Mouse (Mus musculus) MEL (cell line): Measurements from ENCODE around the gene Gsg1l. TPM values are rescaled to one million over a fixed set of nuclear protein-coding genes. Genes with fewer than 3 reads are reported as not detected.

Experiments used
- DNase-seq: peaks from one replicate; pipeline ENCODE4 v3.0.0; 2011; ENCODE audit warnings: low read depth, low spot score
- H3K27ac ChIP-seq: 2 replicates; pipeline ENCODE4 v1.5.1; 2012; ENCODE audit warnings: low read depth, mild to moderate bottlenecking, control low read depth, low read length, moderate library complexity; ENCODE audit not compliant: control insufficient read depth
- H3K27me3 ChIP-seq, 2 experiments: fragments of 150-350 bp in 1 of 2; sonication (generic) in 1 of 2; 2 replicates each; pipeline ENCODE4 v1.6.1; 2012; ENCODE audit warnings: low read length in 2 of 2, mild to moderate bottlenecking in 2 of 2, improper control_type of control experiment in 1 of 2, moderate library complexity in 1 of 2; ENCODE audit not compliant: insufficient read depth in 2 of 2, control insufficient read depth in 1 of 2
- H3K36me3 ChIP-seq, 2 experiments: 2 replicates each; pipeline ENCODE4 v1.6.1; 2012 to 2014; ENCODE audit warnings: low read length in 2 of 2, improper control_type of control experiment in 1 of 2, inconsistent platforms in 1 of 2, mild to moderate bottlenecking in 1 of 2; ENCODE audit not compliant: insufficient read depth in 2 of 2, control insufficient read depth in 1 of 2
- H3K4me1 ChIP-seq, 2 experiments: fragments of 150-350 bp in 1 of 2; sonication (generic) in 1 of 2; 2 replicates each; pipeline ENCODE4 v1.6.1; 2012; ENCODE audit warnings: low read length in 2 of 2, improper control_type of control experiment in 1 of 2, mild to moderate bottlenecking in 1 of 2; ENCODE audit not compliant: insufficient read depth in 2 of 2, control insufficient read depth in 1 of 2
- H3K4me3 ChIP-seq, 2 experiments: fragments of 150-350 bp in 1 of 2; sonication (generic) in 1 of 2; 2 replicates each; pipeline ENCODE4 v1.5.1; 2012; ENCODE audit warnings: low read depth in 2 of 2, low read length in 2 of 2, mild to moderate bottlenecking in 2 of 2, moderate library complexity in 2 of 2, control low read depth in 1 of 2, improper control_type of control experiment in 1 of 2; ENCODE audit not compliant: control insufficient read depth in 1 of 2, insufficient read depth in 1 of 2
- H3K79me2 ChIP-seq: 2 replicates; pipeline ENCODE4 v1.6.1; 2012; ENCODE audit warnings: mild to moderate bottlenecking, low read length, moderate library complexity; ENCODE audit not compliant: control insufficient read depth, poor library complexity, insufficient read depth
- H3K9ac ChIP-seq: 2 replicates; pipeline ENCODE4 v1.6.1; 2012; ENCODE audit warnings: low read depth, mild to moderate bottlenecking, control low read depth, low read length, moderate library complexity; ENCODE audit not compliant: control insufficient read depth, poor library complexity, severe bottlenecking
- H3K9me3 ChIP-seq: fragments of 150-350 bp; sonication (generic); replicated peaks from 2 replicates; pipeline ENCODE4 v1.6.1; 2012; ENCODE audit warnings: mild to moderate bottlenecking, low read length, improper control_type of control experiment, moderate library complexity; ENCODE audit not compliant: insufficient read depth
- CHD1 ChIP-seq: IDR thresholded peaks from 2 replicates; pipeline ENCODE4 v1.6.1; 2012; ENCODE audit warnings: low read depth, mild to moderate bottlenecking, inconsistent platforms, low read length, improper control_type of control experiment
- EP300 ChIP-seq, 2 experiments: IDR thresholded peaks; 2 replicates each; pipeline ENCODE4 v1.6.1; 2011; ENCODE audit warnings: improper control_type of control experiment in 2 of 2, low read length in 2 of 2, low read depth in 1 of 2, mild to moderate bottlenecking in 1 of 2
- HCFC1 ChIP-seq: IDR thresholded peaks from 2 replicates; pipeline ENCODE4 v1.6.1; 2012; ENCODE audit warnings: low read depth, mild to moderate bottlenecking, inconsistent platforms, low read length, improper control_type of control experiment, moderate library complexity
- JUND ChIP-seq: IDR thresholded peaks from 2 replicates; pipeline ENCODE4 v1.6.1; 2011; ENCODE audit warnings: low read depth, mild to moderate bottlenecking, improper control_type of control experiment, low read length
- MAZ ChIP-seq: IDR thresholded peaks from 2 replicates; pipeline ENCODE4 v1.6.1; 2012; ENCODE audit warnings: low read depth, mild to moderate bottlenecking, inconsistent platforms, low read length, improper control_type of control experiment
- MYB ChIP-seq: IDR thresholded peaks from 2 replicates; pipeline ENCODE4 v1.6.1; 2011; ENCODE audit warnings: mild to moderate bottlenecking, low read depth, low read length, improper control_type of control experiment
- MYC ChIP-seq: IDR thresholded peaks from 2 replicates; pipeline ENCODE4 v1.6.1; 2011; ENCODE audit warnings: low read depth, mild to moderate bottlenecking, low read length, improper control_type of control experiment, moderate library complexity
- POLR2A ChIP-seq, 2 experiments: IDR thresholded peaks; 2 replicates each; pipeline ENCODE4 v1.6.1; 2011 to 2012; ENCODE audit warnings: low read length in 2 of 2, mild to moderate bottlenecking in 2 of 2, control low read depth in 1 of 2, improper control_type of control experiment in 1 of 2, low read depth in 1 of 2, moderate library complexity in 1 of 2; ENCODE audit not compliant: control insufficient read depth in 1 of 2, insufficient read depth in 1 of 2, poor library complexity in 1 of 2
- POLR2AphosphoS2 ChIP-seq: IDR thresholded peaks from 2 replicates; pipeline ENCODE4 v1.6.1; 2011; ENCODE audit warnings: low read length, improper control_type of control experiment
- POLR2AphosphoS5 ChIP-seq: IDR thresholded peaks from 2 replicates; pipeline ENCODE4 v1.6.1; 2012; ENCODE audit warnings: low read depth, borderline replicate concordance, mild to moderate bottlenecking, inconsistent platforms, low read length, moderate library complexity, mixed read lengths
- TCF12 ChIP-seq: IDR thresholded peaks from 2 replicates; pipeline ENCODE4 v1.6.1; 2014; ENCODE audit warnings: low read depth, mild to moderate bottlenecking, inconsistent platforms, low read length, improper control_type of control experiment, moderate library complexity
- ZMIZ1 ChIP-seq: IDR thresholded peaks from 2 replicates; pipeline ENCODE4 v1.6.1; 2012; ENCODE audit warnings: low read depth, mild to moderate bottlenecking, inconsistent platforms, low read length, improper control_type of control experiment, moderate library complexity
- ZNF384 ChIP-seq: IDR thresholded peaks from 2 replicates; pipeline ENCODE4 v1.6.1; 2012; ENCODE audit warnings: low read depth, mild to moderate bottlenecking, inconsistent platforms, low read length, improper control_type of control experiment
- polyA plus RNA-seq, 2 experiments: library from polyadenylated mRNA; stranded (reverse) in 1 of 2; unstranded in 1 of 2; fragments of >175 nt in 1 of 2; fragments of >200 nt in 1 of 2; gene quantifications; 2 replicates each; pipeline versions ENCODE4 v1.2.1 to v1.2.4; 2012; ENCODE audit warnings: low replicate concordance in 2 of 2, low read depth in 1 of 2; ENCODE audit not compliant: insufficient read length in 2 of 2, insufficient read depth in 1 of 2, missing spikeins in 1 of 2
- total RNA-seq: library from RNA; depleted of rRNA; stranded (reverse); fragments of 300-350 nt; gene quantifications from 2 replicates; pipeline ENCODE4 v1.2.3, GENCODE M21; 2012

Gene Gsg1l
- total and polyA plus RNA-seq, 3 experiments: not detected

GRCm38 (mm10) chr7:126097219-126097915 lies 15.2 kb upstream of the Gsg1l start:
- Histone ChIP-seq H3K36me3 (no peaks in the 10 kb centered on the region; a peak in 1 of 4 replicates), H3K27me3 (no peaks in the 10 kb centered on the region), H3K79me2 (no peaks in the 10 kb centered on the region), H3K27ac (no peak overlapping the region), H3K9ac (no peak overlapping the region), H3K4me1 (no peaks in the 10 kb centered on the region), H3K9me3 (no peaks in the 10 kb centered on the region), H3K4me3 (no peak overlapping the region)
- DNase-seq: no peak
- TF ChIP-seq POLR2AphosphoS2 (no peak), ZMIZ1 (no peak), POLR2A (IDR thresholded peaks at IDR 0.05; ENCODE audit: control insufficient read depth in 1 of 2, insufficient read depth in 1 of 2, low read depth in 1 of 2, low read length in 2 of 2, poor library complexity in 1 of 2) (peak in 1 of 2 experiments; percentile 7; a peak in 1 of 4 replicates)
- TF ChIP-seq, all 39 proteins: peak for 1

GRCm38 (mm10) chr7:126096596-126096995 lies 14.4 kb upstream of the Gsg1l start:
- H3K79me2 ChIP-seq: no peaks in the 10 kb centered on the region
- H3K27ac ChIP-seq: no peak overlapping the region
- H3K27me3 ChIP-seq: no peaks in the 10 kb centered on the region
- H3K9me3 ChIP-seq: no peaks in the 10 kb centered on the region
- H3K4me1 ChIP-seq: no peaks in the 10 kb centered on the region
- H3K4me3 ChIP-seq: no peak overlapping the region
- no peak overlapping the region for H3K9ac ChIP-seq
- H3K36me3 ChIP-seq: no peaks in the 10 kb centered on the region; a peak in 1 of 4 replicates
- DNase-seq: no peak
- no peak for TF ChIP-seq MAZ
- no peak for TF ChIP-seq MYC
- no peak for TF ChIP-seq ZNF384
- TF ChIP-seq JUND: no peak
- no peak for TF ChIP-seq HCFC1
- TF ChIP-seq MYB: no peak
- no peak for TF ChIP-seq EP300 (IDR thresholded peaks at IDR 0.05; ENCODE audit: low read depth in 1 of 2, low read length in 2 of 2)
- no peak for TF ChIP-seq TCF12

GRCm38 (mm10) chr7:126094738-126095137 lies 12.5 kb upstream of the Gsg1l start:
- H3K36me3 ChIP-seq: no peaks in the 10 kb centered on the region
- no peak for DNase-seq
- no peaks in the 10 kb centered on the region for H3K79me2 ChIP-seq
- no peaks in the 10 kb centered on the region for H3K27me3 ChIP-seq
- no peak overlapping the region for H3K9ac ChIP-seq
- H3K4me3 ChIP-seq: no peak overlapping the region
- TF ChIP-seq CHD1: no peak
- TF ChIP-seq POLR2AphosphoS5: no peak
- no peaks in the 10 kb centered on the region for H3K9me3 ChIP-seq
- no peaks in the 10 kb centered on the region for H3K4me1 ChIP-seq
- no peak overlapping the region for H3K27ac ChIP-seq
